Comparison of ENCODE assay signal across 8 mouse cellular contexts in the genomic region with DNA sequence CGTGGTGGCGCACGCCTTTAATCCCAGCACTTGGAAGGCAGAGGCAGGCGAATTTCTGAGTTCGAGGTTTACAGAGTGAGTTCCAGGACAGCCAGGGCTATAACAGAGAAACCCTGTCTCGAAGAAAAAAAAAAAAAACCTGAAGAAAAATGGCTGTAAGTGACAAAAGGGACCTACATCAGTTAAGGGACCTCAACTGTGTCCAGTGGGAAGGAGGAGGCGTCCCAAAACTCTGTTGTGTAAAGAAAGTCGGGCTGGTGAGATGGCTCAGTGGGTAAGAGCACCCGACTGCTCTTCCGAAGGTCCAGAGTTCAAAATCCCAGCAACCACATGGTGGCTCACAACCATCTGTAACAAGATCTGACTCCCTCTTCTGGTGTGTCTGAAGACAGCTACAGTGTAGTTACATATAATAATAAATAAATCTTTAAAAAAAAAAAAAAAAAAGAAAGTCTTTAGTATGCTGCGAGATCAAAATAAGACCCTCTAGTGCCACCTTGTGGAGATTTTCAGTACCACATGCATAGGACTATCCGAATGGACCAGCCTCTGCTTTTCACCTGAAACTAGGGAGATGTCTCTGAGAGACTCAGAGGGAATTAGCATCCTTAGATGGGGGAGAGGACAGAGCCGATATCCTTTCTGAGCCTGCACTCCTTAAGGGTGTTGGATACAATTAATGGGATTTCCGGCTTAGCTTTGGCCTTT. TPM values are rescaled to one million over a fixed set of nuclear protein-coding genes. Genes with fewer than 3 reads are reported as not detected.
A peak's percentile ranks its signal among the peaks of the same experiment; 100 is the strongest.
DNase-seq lines count a peak whose midpoint lies in the region; ATAC-seq and TF ChIP-seq lines count a peak whose summit lies in the region.
"Not testable (repeated sequence)": the region's sequence is repeated elsewhere in the genome, so short reads cannot be mapped to it uniquely, and the experiment has no call there.

No protein-coding gene starts in this region.

- peaks cover 0 to 13% of the 10 kb centered on the region in 2 experiments; a peak in 1 of 4 replicates for H3K4me1 ChIP-seq in ES-E14 (ENCODE audit: control insufficient read depth in 2 of 2, insufficient read depth in 2 of 2, low read length in 2 of 2, poor library complexity in 1 of 2)
- peaks cover 14% of the 10 kb centered on the region; the same call in 1 of the 2 replicates for H3K4me1 ChIP-seq in lung, adult 2 months (ENCODE audit: control insufficient read depth, insufficient read depth, low read length)

- not testable (repeated sequence) for TF ChIP-seq POLR2A in lung, adult 2 months (IDR thresholded peaks at IDR 0.05; ENCODE audit: borderline replicate concordance, extremely low read depth, low read depth, low read length)

- H3K4me3 ChIP-seq in ES-E14 (ENCODE audit: insufficient read depth in 1 of 2, low read depth in 1 of 2, low read length in 2 of 2, poor library complexity in 1 of 2, severe bottlenecking in 1 of 2) = peak overlapping the region in 1 of 2 experiments; percentile 40; a peak in 2 of 4 replicates
- not testable (repeated sequence) for H3K4me3 ChIP-seq in lung, adult 2 months (replicated peaks; ENCODE audit: extremely low read depth, low read depth, low read length)

- in situ Hi-C loops in ES-E14 (cut with MboI; ENCODE audit: low sequenced_read_pairs in 2 of 2, unreplicated experiment in 2 of 2) = not testable (repeated sequence)

- TF ChIP-seq CTCF in lung, adult 2 months (IDR thresholded peaks at IDR 0.05; ENCODE audit: insufficient read depth, low read length) = peak; percentile 24; the same call in 1 of the 2 replicates

- ATAC-seq in erythroblast, adult 5-6 weeks (replicated peaks; ENCODE audit: low FRiP score, poor library complexity, severe bottlenecking) = peak; percentile 68

- DNase-seq in ES-E14 (ENCODE audit: low read depth, low spot score) = peak; percentile 84
- DNase-seq in c-Kit-positive CD71-positive TER-119-negative erythroid progenitor cells, embryonic 14.5 days (ENCODE audit: low read depth) = peak; percentile 66
- DNase-seq in heart, postnatal 4 days = peak; percentile 87
- DNase-seq in layer of hippocampus, adult 9-11 months = peak; percentile 73
- DNase-seq in lung, adult 2 months = peak; percentile 68
- peak; percentile 95 for DNase-seq in retina, embryonic 14.5 days (ENCODE audit: low spot score)
- DNase-seq in thymus, postnatal 14 days = peak; percentile 80

- H3K9me3 ChIP-seq in ES-E14 (ENCODE audit: control insufficient read depth, insufficient read depth, low read depth, low read length) = not testable (repeated sequence)

- not testable (repeated sequence) for H3K9ac ChIP-seq in ES-E14 (ENCODE audit: insufficient read depth, low read depth, low read length, poor library complexity, severe bottlenecking)

- not testable (repeated sequence) for H3K36me3 ChIP-seq in ES-E14 (ENCODE audit: control insufficient read depth, insufficient read depth, low read length, poor library complexity, severe bottlenecking)

- not testable (repeated sequence) for H3K27ac ChIP-seq in ES-E14 (ENCODE audit: insufficient read depth, low read depth, low read length, poor library complexity, severe bottlenecking)

- WGBS in lung, adult 2 months = 36% methylated on average over 14 of the region's 14 CpGs

RNA-seq across cellular contexts. Expression of gene Gnat1, which starts 1.5 kb away (rescaled TPM):
- 1.2 and 1.8 TPM in 2 replicates for total RNA-seq in ES-E14 (2012; rRNA removed)
- total RNA-seq in erythroblast, adult 5-6 weeks (2015; ENCODE audit: low replicate concordance) = not detected in 2 replicates
- not detected in 2 replicates for total RNA-seq in erythroblast, adult 5-6 weeks (2017; ENCODE audit: low replicate concordance)
- total RNA-seq in heart, postnatal 4 days (2021) = not detected
- polyA plus RNA-seq in lung, adult 2 months (2012; rRNA removed) = 0.09 and 0.20 TPM in 2 replicates

RNA-seq across cellular contexts. Expression of gene Slc38a3, which starts 8.6 kb away (rescaled TPM):
- total RNA-seq in ES-E14 (2012; rRNA removed) = 2.9 and 8.9 TPM in 2 replicates
- not detected in 2 replicates for total RNA-seq in erythroblast, adult 5-6 weeks (2015; ENCODE audit: low replicate concordance)
- not detected in 2 replicates for total RNA-seq in erythroblast, adult 5-6 weeks (2017; ENCODE audit: low replicate concordance)
- 1 to 10 TPM; 8.0 to 8.1 TPM for total RNA-seq in heart, postnatal 4 days (2021)
- 1.8 and 16.1 TPM in 2 replicates for polyA plus RNA-seq in lung, adult 2 months (2012; rRNA removed)

RNA-seq across cellular contexts. Expression of gene Sema3f, which starts 32.3 kb away (rescaled TPM):
- total RNA-seq in ES-E14 (2012; rRNA removed) = 11.5 and 11.6 TPM in 2 replicates
- total RNA-seq in erythroblast, adult 5-6 weeks (2015; ENCODE audit: low replicate concordance) = not detected in 2 replicates
- not detected in 2 replicates for total RNA-seq in erythroblast, adult 5-6 weeks (2017; ENCODE audit: low replicate concordance)
- total RNA-seq in heart, postnatal 4 days (2021) = 10 to 100 TPM; 18.7 to 20.9 TPM
- 318 and 413 TPM in 2 replicates for polyA plus RNA-seq in lung, adult 2 months (2012; rRNA removed)

RNA-seq across cellular contexts. Expression of gene Gnai2, which starts 42.8 kb away (rescaled TPM):
- total RNA-seq in ES-E14 (2012; rRNA removed) = 178 and 232 TPM in 2 replicates
- 183 and 189 TPM in 2 replicates for total RNA-seq in erythroblast, adult 5-6 weeks (2015; ENCODE audit: low replicate concordance)
- total RNA-seq in erythroblast, adult 5-6 weeks (2017; ENCODE audit: low replicate concordance) = 162 and 183 TPM in 2 replicates
- total RNA-seq in heart, postnatal 4 days (2021) = 100 to 1,000 TPM; 462 to 469 TPM
- polyA plus RNA-seq in lung, adult 2 months (2012; rRNA removed) = 844 and 991 TPM in 2 replicates

Comparison
In these comparisons a context has a peak if more than half of its experiments do, and no peak if none do; other contexts are left out.
1. RNA of gene Sema3f, which starts 32.3 kb away (total RNA-seq): 18.7 to 20.9 TPM in heart, postnatal 4 days and 11.5 to 11.6 TPM in ES-E14; not detected in erythroblast, adult 5-6 weeks; every median in the first group is over 10 times any median in the second.
2. Peak in every context shown above with its lines, with median percentiles within 50 percentile points of each other: DNase-seq.